Mouse (Mus musculus): Measurements from ENCODE around the gene Zfp94. TPM values are rescaled to one million over a fixed set of nuclear protein-coding genes. Genes with fewer than 3 reads are reported as not detected.
A peak's percentile ranks its signal among the peaks of the same experiment; 100 is the strongest.

Zfp94 gene
- polyA plus RNA-seq, 1 experiment from 2014 or later: 24.7 TPM

GRCm38 (mm10) chr7:24300771-24301282, 15.6 kb downstream of the Zfp94 start, which contains the start of gene Zfp61:
TSS of gene Zfp61 (minus strand) at chr7:24301232.
- Histone ChIP-seq H3K4me2 (replicated peaks) (peak within 1 kb of the TSS; percentile 94), H3K27ac (replicated peaks) (peak within 1 kb of the TSS; percentile 94), H3K27me3 (no peaks in the 10 kb centered on the region), H3K4me3 (peak within 1 kb of the TSS; percentile 80), H3K36me3 (peaks cover 38% of the 10 kb centered on the region), H3K4me1 (peaks cover 26% of the 10 kb centered on the region), H3K9ac (replicated peaks) (peak within 1 kb of the TSS; percentile 87), H3K9me3 (no peaks in the 10 kb centered on the region)
- WGBS: under 1% methylated on average over 13 of the region's 13 CpGs
- peak; percentile 59 for ATAC-seq (replicated peaks)

- H3K4me3 ChIP-seq: peak overlapping the region; percentile 80
- peak overlapping the region; percentile 94 for H3K4me2 ChIP-seq (replicated peaks)
- WGBS: under 1% methylated on average over 18 of the region's 18 CpGs
- peak overlapping the region; percentile 87 for H3K9ac ChIP-seq (replicated peaks)
- no peaks in the 10 kb centered on the region for H3K27me3 ChIP-seq
- peaks cover 44% of the 10 kb centered on the region for H3K36me3 ChIP-seq
- peak overlapping the region; percentile 94 for H3K27ac ChIP-seq (replicated peaks)
- peak; percentile 43 for ATAC-seq (replicated peaks)
- H3K4me1 ChIP-seq: peaks cover 26% of the 10 kb centered on the region
- H3K9me3 ChIP-seq: no peaks in the 10 kb centered on the region
These were observed 16.5 kb downstream of the Zfp94 start for GRCm38 (mm10) chr7:24299823-24300481.

- Histone ChIP-seq H3K4me3 (peak overlapping the region; percentile 80), H3K27ac (replicated peaks) (peak overlapping the region; percentile 94), H3K36me3 (peaks cover 50% of the 10 kb centered on the region), H3K9me3 (no peaks in the 10 kb centered on the region), H3K9ac (replicated peaks) (peak overlapping the region; percentile 87), H3K4me1 (peaks cover 26% of the 10 kb centered on the region), H3K27me3 (no peaks in the 10 kb centered on the region), H3K4me2 (replicated peaks) (peak overlapping the region; percentile 94)
- under 1% methylated on average over 45 of the region's 47 CpGs for WGBS
- ATAC-seq (replicated peaks): peak; percentile 93
These were observed 17.3 kb downstream of the Zfp94 start for GRCm38 (mm10) chr7:24298973-24299708.

- under 1% methylated on average over 12 of the region's 12 CpGs for WGBS
- H3K27ac ChIP-seq (replicated peaks): peak overlapping the region; percentile 94
- peak overlapping the region; percentile 87 for H3K9ac ChIP-seq (replicated peaks)
- peak; percentile 25 for ATAC-seq (replicated peaks)
- peak overlapping the region; percentile 94 for H3K4me2 ChIP-seq (replicated peaks)
- peak overlapping the region; percentile 80 for H3K4me3 ChIP-seq
- no peaks in the 10 kb centered on the region for H3K27me3 ChIP-seq
- no peaks in the 10 kb centered on the region for H3K9me3 ChIP-seq
- H3K36me3 ChIP-seq: peaks cover 53% of the 10 kb centered on the region
- H3K4me1 ChIP-seq: peaks cover 26% of the 10 kb centered on the region
These were observed 17.9 kb downstream of the Zfp94 start for GRCm38 (mm10) chr7:24298635-24298972.

GRCm38 (mm10) chr7:24297361-24298095, 18.9 kb downstream of the Zfp94 start:
- no peak overlapping the region for H3K27ac ChIP-seq (replicated peaks)
- WGBS: 89% methylated on average over 15 of the region's 15 CpGs
- no peaks in the 10 kb centered on the region for H3K9me3 ChIP-seq
- H3K4me2 ChIP-seq (replicated peaks): peak overlapping the region; percentile 94; the same call in 1 of the 2 replicates
- H3K9ac ChIP-seq (replicated peaks): peak overlapping the region; percentile 87; the same call in 1 of the 2 replicates
- ATAC-seq (replicated peaks): no peak
- peak overlapping the region; percentile 80; the same call in 1 of the 2 replicates for H3K4me3 ChIP-seq
- H3K36me3 ChIP-seq: peaks cover 51% of the 10 kb centered on the region
- H3K27me3 ChIP-seq: no peaks in the 10 kb centered on the region
- H3K4me1 ChIP-seq: peaks cover 26% of the 10 kb centered on the region

GRCm38 (mm10) chr7:24296386-24296785, 20.1 kb downstream of the Zfp94 start:
- ATAC-seq (replicated peaks): no peak
- Histone ChIP-seq H3K4me2 (replicated peaks) (no peak overlapping the region), H3K36me3 (peaks cover 54% of the 10 kb centered on the region), H3K9ac (replicated peaks) (no peak overlapping the region), H3K27me3 (no peaks in the 10 kb centered on the region), H3K4me3 (no peak overlapping the region), H3K9me3 (no peaks in the 10 kb centered on the region), H3K27ac (replicated peaks) (no peak overlapping the region), H3K4me1 (peaks cover 26% of the 10 kb centered on the region)
- 93% methylated on average over 7 of the region's 7 CpGs for WGBS

GRCm38 (mm10) chr7:24295376-24295775, 21.1 kb downstream of the Zfp94 start:
- no peaks in the 10 kb centered on the region for H3K27me3 ChIP-seq
- H3K9ac ChIP-seq (replicated peaks): no peak overlapping the region
- H3K36me3 ChIP-seq: peaks cover 64% of the 10 kb centered on the region
- 98% methylated on average over 7 of the region's 7 CpGs for WGBS
- H3K4me3 ChIP-seq: no peak overlapping the region
- H3K4me1 ChIP-seq: peaks cover 19% of the 10 kb centered on the region
- H3K4me2 ChIP-seq (replicated peaks): no peak overlapping the region
- no peaks in the 10 kb centered on the region for H3K9me3 ChIP-seq
- ATAC-seq (replicated peaks): no peak
- H3K27ac ChIP-seq (replicated peaks): no peak overlapping the region

GRCm38 (mm10) chr7:24294763-24295162, 21.7 kb downstream of the Zfp94 start:
- no peak overlapping the region for H3K27ac ChIP-seq (replicated peaks)
- H3K27me3 ChIP-seq: no peaks in the 10 kb centered on the region
- H3K36me3 ChIP-seq: peaks cover 70% of the 10 kb centered on the region
- peaks cover 13% of the 10 kb centered on the region for H3K4me1 ChIP-seq
- no peak overlapping the region for H3K9ac ChIP-seq (replicated peaks)
- no peak overlapping the region for H3K4me2 ChIP-seq (replicated peaks)
- 97% methylated on average over 4 of the region's 4 CpGs for WGBS
- ATAC-seq (replicated peaks): no peak
- no peaks in the 10 kb centered on the region for H3K9me3 ChIP-seq
- no peak overlapping the region for H3K4me3 ChIP-seq

GRCm38 (mm10) chr7:24293061-24293851, 23.2 kb downstream of the Zfp94 start:
- peaks cover 10% of the 10 kb centered on the region for H3K4me1 ChIP-seq
- H3K9ac ChIP-seq (replicated peaks): no peak overlapping the region
- WGBS: 87% methylated on average over 12 of the region's 12 CpGs
- no peak for ATAC-seq (replicated peaks)
- no peak overlapping the region for H3K4me2 ChIP-seq (replicated peaks)
- H3K4me3 ChIP-seq: no peak overlapping the region
- H3K27ac ChIP-seq (replicated peaks): no peak overlapping the region
- no peaks in the 10 kb centered on the region for H3K27me3 ChIP-seq
- peaks cover 79% of the 10 kb centered on the region for H3K36me3 ChIP-seq
- no peaks in the 10 kb centered on the region for H3K9me3 ChIP-seq

GRCm38 (mm10) chr7:24291387-24292090, 24.9 kb downstream of the Zfp94 start:
- Histone ChIP-seq H3K4me2 (replicated peaks) (no peak overlapping the region), H3K9me3 (no peaks in the 10 kb centered on the region), H3K4me3 (no peak overlapping the region), H3K36me3 (peaks cover 89% of the 10 kb centered on the region), H3K9ac (replicated peaks) (no peak overlapping the region), H3K27me3 (no peaks in the 10 kb centered on the region), H3K27ac (replicated peaks) (no peak overlapping the region), H3K4me1 (no peaks in the 10 kb centered on the region)
- no peak for ATAC-seq (replicated peaks)
- WGBS: 89% methylated on average over 27 of the region's 27 CpGs
